Mouse (Mus musculus): ENCODE measurements around the gene Gm10645. TPM values are rescaled to one million over a fixed set of nuclear protein-coding genes. Genes with fewer than 3 reads are reported as not detected.

Gene Gm10645
- polyA plus RNA-seq, 1 experiment = 0.67 TPM

- TF ChIP-seq CTCF (IDR thresholded peaks at IDR 0.05; ENCODE audit: insufficient read depth, low read length) = no peak
- Histone ChIP-seq H3K4me3 (replicated peaks; ENCODE audit: extremely low read depth, low read depth, low read length) (no peak overlapping the region), H3K4me1 (ENCODE audit: control insufficient read depth, insufficient read depth, low read length) (no peaks in the 10 kb centered on the region)
- DNase-seq = no peak
- 66% methylated on average over 2 of the region's 2 CpGs for WGBS
Measured at GRCm38 (mm10) chr8:83152055-83152454, 13.9 kb downstream of the Gm10645 start.

DNA sequence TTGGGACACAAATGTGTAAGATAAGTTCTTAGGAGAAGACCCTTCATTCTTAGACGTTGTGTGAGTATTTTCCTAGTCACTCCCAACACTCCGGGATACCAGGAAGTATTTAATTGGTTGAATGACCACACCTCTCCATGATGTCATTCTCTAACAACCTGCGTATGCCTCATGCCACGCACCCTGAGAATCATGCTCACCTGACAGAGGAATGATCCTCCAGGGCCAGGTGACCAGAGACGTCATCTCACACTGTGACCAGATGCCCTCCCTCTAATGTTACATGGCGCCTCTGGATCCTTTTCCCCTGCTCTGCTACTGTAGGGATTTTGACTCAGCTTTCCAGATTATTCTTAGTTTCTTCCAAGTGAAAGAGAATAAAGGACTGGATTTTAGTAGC is 16.8 kb downstream of the Gm10645 start:
- DNase-seq = no peak
- WGBS = 81% methylated on average over 6 of the region's 6 CpGs
- Histone ChIP-seq H3K4me3 (replicated peaks; ENCODE audit: extremely low read depth, low read depth, low read length) (no peak overlapping the region), H3K4me1 (ENCODE audit: control insufficient read depth, insufficient read depth, low read length) (no peaks in the 10 kb centered on the region)
- no peak for TF ChIP-seq CTCF (IDR thresholded peaks at IDR 0.05; ENCODE audit: insufficient read depth, low read length)
- TF ChIP-seq POLR2A (IDR thresholded peaks at IDR 0.05; ENCODE audit: borderline replicate concordance, extremely low read depth, low read depth, low read length) = no peak

DNA sequence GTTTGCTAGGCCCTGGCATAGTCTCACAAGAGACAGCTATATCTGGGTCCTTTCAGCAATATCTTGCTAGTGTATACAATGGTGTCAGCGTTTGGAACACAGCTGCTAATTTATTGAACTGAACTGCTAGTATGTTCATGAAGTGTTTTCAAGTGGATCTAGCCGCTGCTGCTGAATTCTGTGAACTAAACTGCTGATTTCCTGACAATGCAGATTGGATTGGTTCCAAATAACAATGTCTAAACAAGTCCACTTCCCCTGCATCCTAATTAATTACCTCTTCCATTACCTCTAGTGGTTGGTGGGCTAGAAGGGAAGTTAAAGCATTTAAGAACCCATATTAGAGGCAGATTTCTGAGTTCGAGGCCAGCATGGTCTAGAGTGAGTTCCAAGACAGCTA is 20.5 kb downstream of the Gm10645 start:
- TF ChIP-seq CTCF (IDR thresholded peaks at IDR 0.05; ENCODE audit: insufficient read depth, low read length) = no peak
- no peak for TF ChIP-seq POLR2A (IDR thresholded peaks at IDR 0.05; ENCODE audit: borderline replicate concordance, extremely low read depth, low read depth, low read length)
- Histone ChIP-seq H3K4me1 (ENCODE audit: control insufficient read depth, insufficient read depth, low read length) (peaks cover 6% of the 10 kb centered on the region), H3K4me3 (replicated peaks; ENCODE audit: extremely low read depth, low read depth, low read length) (no peak overlapping the region)
- WGBS = 40% methylated on average over 3 of the region's 3 CpGs
- DNase-seq = no peak

DNA sequence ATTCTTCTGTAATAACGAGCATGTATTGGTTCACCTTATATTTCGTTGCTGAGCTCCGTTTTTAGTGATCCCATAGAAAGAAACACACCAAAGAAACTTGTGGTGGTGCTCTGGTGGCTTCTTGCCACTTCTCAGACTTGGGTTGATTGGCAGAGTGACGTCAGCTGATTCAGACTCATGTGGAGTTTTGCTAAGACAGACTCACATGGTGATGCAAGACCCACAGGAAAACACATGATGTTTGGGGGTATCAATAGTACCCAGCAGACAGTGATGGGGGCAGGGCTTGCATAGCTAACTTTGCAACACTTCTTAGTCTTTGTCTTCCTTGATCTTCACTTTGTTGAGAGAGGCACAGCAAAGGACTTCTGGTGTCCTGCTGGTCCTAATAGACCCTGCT is 21.4 kb downstream of the Gm10645 start:
- no peak for TF ChIP-seq POLR2A (IDR thresholded peaks at IDR 0.05; ENCODE audit: borderline replicate concordance, extremely low read depth, low read depth, low read length)
- TF ChIP-seq CTCF (IDR thresholded peaks at IDR 0.05; ENCODE audit: insufficient read depth, low read length) = no peak
- 86% methylated on average over 4 of the region's 4 CpGs for WGBS
- peaks cover 11% of the 10 kb centered on the region for H3K4me1 ChIP-seq (ENCODE audit: control insufficient read depth, insufficient read depth, low read length)
- DNase-seq = no peak
- no peak overlapping the region for H3K4me3 ChIP-seq (replicated peaks; ENCODE audit: extremely low read depth, low read depth, low read length)

- TF ChIP-seq POLR2A (IDR thresholded peaks at IDR 0.05; ENCODE audit: borderline replicate concordance, extremely low read depth, low read depth, low read length) (no peak), CTCF (IDR thresholded peaks at IDR 0.05; ENCODE audit: insufficient read depth, low read length) (no peak)
- H3K4me3 ChIP-seq (replicated peaks; ENCODE audit: extremely low read depth, low read depth, low read length) = no peak overlapping the region
- no peak for DNase-seq
- 44% methylated on average over 5 of the region's 5 CpGs for WGBS
- peaks cover 11% of the 10 kb centered on the region for H3K4me1 ChIP-seq (ENCODE audit: control insufficient read depth, insufficient read depth, low read length)
Measured at GRCm38 (mm10) chr8:83141358-83141757, 24.6 kb downstream of the Gm10645 start.

DNA sequence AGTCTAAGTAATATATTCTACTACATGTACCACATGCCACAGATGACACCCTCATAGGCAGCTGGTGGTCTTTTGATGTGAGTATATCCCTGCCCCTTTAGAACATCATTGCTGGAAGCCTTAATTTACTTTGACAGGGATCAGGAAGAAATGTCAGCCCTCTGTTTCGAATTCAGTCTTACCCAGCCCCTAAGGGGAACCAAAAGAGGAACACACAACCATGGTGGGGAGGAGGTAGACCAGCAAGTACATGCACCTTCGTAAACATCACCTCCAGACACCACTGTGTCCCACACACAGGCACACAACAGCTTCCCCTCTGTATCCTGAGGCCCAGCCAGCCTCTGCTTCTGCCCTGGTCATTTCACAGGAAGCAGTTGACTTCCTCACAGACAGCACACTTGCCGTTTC is 25.3 kb downstream of the Gm10645 start:
- DNase-seq = no peak
- peaks cover 12% of the 10 kb centered on the region for H3K4me1 ChIP-seq (ENCODE audit: control insufficient read depth, insufficient read depth, low read length)
- TF ChIP-seq POLR2A (IDR thresholded peaks at IDR 0.05; ENCODE audit: borderline replicate concordance, extremely low read depth, low read depth, low read length) = no peak
- TF ChIP-seq CTCF (IDR thresholded peaks at IDR 0.05; ENCODE audit: insufficient read depth, low read length) = no peak

GRCm38 (mm10) chr8:83140068-83140467 is 25.9 kb downstream of the Gm10645 start:
- no peak for DNase-seq
- TF ChIP-seq POLR2A (IDR thresholded peaks at IDR 0.05; ENCODE audit: borderline replicate concordance, extremely low read depth, low read depth, low read length) (no peak), CTCF (IDR thresholded peaks at IDR 0.05; ENCODE audit: insufficient read depth, low read length) (no peak)
- 14% methylated on average over 1 of the region's 1 CpGs for WGBS
- no peak overlapping the region for H3K4me3 ChIP-seq (replicated peaks; ENCODE audit: extremely low read depth, low read depth, low read length)
- peaks cover 12% of the 10 kb centered on the region for H3K4me1 ChIP-seq (ENCODE audit: control insufficient read depth, insufficient read depth, low read length)

More for the DNA sequence above, 25.3 kb downstream of the Gm10645 start:
- WGBS = 35% methylated on average over 3 of the region's 3 CpGs
- no peak overlapping the region for H3K4me3 ChIP-seq (replicated peaks; ENCODE audit: extremely low read depth, low read depth, low read length)

DNA sequence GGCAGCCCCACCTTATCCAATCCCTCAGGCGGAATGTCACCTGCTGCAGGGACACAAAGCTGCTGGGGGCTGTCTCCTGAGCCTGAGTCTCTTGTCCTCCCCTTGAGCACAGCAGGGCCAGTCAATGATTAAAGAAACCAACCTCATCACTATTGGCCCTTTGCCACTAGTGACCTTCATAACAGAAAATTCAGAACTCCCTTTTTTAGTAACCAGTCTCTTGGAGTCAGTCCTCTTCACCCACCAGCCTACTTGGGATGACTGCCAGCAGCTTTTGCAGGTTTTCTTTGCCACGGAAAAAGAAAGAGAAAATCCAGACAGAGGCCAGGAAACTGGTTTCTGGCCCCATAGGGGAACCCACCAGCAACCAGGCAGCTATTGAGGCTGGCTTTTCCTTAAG is 30.9 kb downstream of the Gm10645 start:
- no peak for DNase-seq
- no peak overlapping the region for H3K4me3 ChIP-seq (replicated peaks; ENCODE audit: extremely low read depth, low read depth, low read length)
- H3K4me1 ChIP-seq (ENCODE audit: control insufficient read depth, insufficient read depth, low read length) = peaks cover 5% of the 10 kb centered on the region; the same call in 1 of the 2 replicates
- 49% methylated on average over 2 of the region's 2 CpGs for WGBS
- no peak for TF ChIP-seq CTCF (IDR thresholded peaks at IDR 0.05; ENCODE audit: insufficient read depth, low read length)
- TF ChIP-seq POLR2A (IDR thresholded peaks at IDR 0.05; ENCODE audit: borderline replicate concordance, extremely low read depth, low read depth, low read length) = no peak

Other genes starting within 250 kb of the Gm10645 start
- 21.9 and 22.7 TPM in 2 replicates for gene Tbc1d9, start 818 bp downstream of the Gm10645 start, polyA plus RNA-seq (2012; rRNA removed)
- gene Ucp1, start 124.2 kb upstream of the Gm10645 start, polyA plus RNA-seq (2012; rRNA removed) = 2.1 and 179 TPM in 2 replicates
- 1.9 and 3.7 TPM in 2 replicates for gene Elmod2, start 166.3 kb upstream of the Gm10645 start, polyA plus RNA-seq (2012; rRNA removed)
- not detected in 2 replicates for gene Mgat4d, start 182.3 kb upstream of the Gm10645 start, polyA plus RNA-seq (2012; rRNA removed)
- gene Clgn, start 223.7 kb upstream of the Gm10645 start, polyA plus RNA-seq (2012; rRNA removed) = not detected in 2 replicates